Mouse (Mus musculus): ENCODE measurements around the gene Ttll5. TPM values are rescaled to one million over a fixed set of nuclear protein-coding genes. Genes with fewer than 3 reads are reported as not detected.

Gene Ttll5
- total RNA-seq, 2 experiments from 2014 or later: 47.2 to 51.8 TPM

- DNase-seq (ENCODE audit: low spot score in 2 of 2): peak; percentile 31 to 63
These were observed 176.7 kb downstream of the Ttll5 start for GRCm38 (mm10) chr12:86001120-86001655.

GRCm38 (mm10) chr12:86004627-86005026 lies 180.2 kb downstream of the Ttll5 start:
- DNase-seq (ENCODE audit: low spot score in 2 of 2): no peak

- DNase-seq (ENCODE audit: low spot score in 2 of 2): peak in 1 of 2 experiments; percentile 14
These were observed 182.9 kb downstream of the Ttll5 start for GRCm38 (mm10) chr12:86007377-86007776.

GRCm38 (mm10) chr12:86010656-86011055 lies 186.2 kb downstream of the Ttll5 start:
- DNase-seq (ENCODE audit: low spot score in 2 of 2): no peak

- DNase-seq (ENCODE audit: low spot score in 2 of 2): no peak
These were observed 187.7 kb downstream of the Ttll5 start for GRCm38 (mm10) chr12:86012195-86012594.

DNA sequence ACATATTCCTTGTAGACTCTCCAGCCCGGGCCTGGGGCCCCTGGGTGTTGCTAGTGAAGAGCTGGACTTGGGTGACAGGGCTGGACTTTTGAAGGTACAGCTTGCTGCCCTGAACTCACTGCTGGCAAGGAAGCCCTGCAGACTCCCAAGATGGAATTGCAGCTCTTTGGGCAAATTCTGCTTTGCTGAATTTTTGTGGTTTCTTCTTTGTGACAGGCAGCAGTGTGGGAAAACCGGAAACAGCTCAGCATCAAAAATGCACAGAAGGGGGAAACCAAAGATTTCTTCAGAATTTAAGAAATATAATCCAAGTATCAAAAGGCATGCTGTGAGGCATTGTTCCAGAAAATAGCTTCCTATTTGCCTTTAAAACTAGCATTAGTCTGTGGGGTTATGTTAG lies 189.7 kb downstream of the Ttll5 start:
- DNase-seq (ENCODE audit: low spot score in 2 of 2): no peak

DNA sequence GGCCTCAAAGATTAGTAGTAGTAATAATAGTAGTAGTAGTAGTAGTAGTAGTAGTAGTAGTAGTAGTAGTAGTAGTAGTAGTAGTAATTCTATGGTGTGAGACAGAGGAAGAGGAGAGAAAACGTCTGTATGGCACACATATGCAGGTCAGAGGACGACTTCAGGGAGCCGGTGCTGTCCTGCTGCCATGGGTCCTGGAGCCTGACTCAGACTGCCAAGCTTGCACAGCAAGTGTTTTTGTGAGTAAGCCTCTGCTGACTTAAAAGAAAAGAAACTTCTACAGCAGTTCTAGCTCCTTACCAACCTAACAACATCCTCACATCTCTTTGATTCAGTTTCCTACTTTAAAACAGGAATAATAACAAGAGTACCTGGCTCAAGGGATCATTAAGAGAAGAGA lies 190.2 kb downstream of the Ttll5 start:
- no peak for DNase-seq (ENCODE audit: low spot score in 2 of 2)

DNA sequence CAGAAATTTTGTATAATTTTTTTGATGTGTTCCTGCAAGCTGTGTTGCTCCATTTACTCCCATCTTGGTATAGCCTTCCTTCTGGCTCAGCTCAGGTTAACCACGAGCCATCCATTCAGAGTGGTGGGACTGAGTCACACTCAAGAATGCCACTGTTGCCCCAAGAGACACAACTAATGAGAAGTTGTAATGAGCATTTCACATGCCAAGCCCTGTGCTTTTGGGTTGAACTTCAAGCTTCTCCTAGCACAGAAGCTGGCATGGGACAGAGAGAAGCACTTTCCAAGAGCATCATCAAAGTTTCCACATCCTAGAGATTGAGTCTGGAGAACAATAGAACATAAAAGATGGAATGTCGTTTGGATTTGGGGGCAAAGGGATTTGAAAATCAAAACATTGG lies 190.7 kb downstream of the Ttll5 start:
- DNase-seq (ENCODE audit: low spot score in 2 of 2): no peak

GRCm38 (mm10) chr12:86017360-86017759 lies 192.9 kb downstream of the Ttll5 start:
- no peak for DNase-seq (ENCODE audit: low spot score in 2 of 2)

DNA sequence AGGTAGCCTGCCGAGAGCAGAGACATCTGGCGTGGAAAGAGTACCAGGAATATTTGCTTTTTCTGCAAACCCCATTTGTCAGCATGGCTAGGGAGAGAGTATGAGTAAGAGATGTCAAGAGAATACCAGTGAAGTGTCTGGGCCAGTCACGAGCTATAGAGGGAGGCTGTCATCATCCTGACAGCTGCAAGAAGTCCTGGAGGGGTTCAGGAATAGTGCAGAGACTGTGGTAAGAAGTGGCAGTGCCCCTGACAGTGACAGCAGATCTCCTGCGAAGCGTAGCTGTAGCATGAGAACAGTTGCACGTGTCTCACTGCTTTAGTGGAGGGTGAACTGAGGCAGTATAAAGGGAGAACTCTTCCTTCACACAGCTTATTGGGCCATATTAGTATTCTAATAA lies 197.1 kb downstream of the Ttll5 start:
- no peak for DNase-seq (ENCODE audit: low spot score in 2 of 2)

DNA sequence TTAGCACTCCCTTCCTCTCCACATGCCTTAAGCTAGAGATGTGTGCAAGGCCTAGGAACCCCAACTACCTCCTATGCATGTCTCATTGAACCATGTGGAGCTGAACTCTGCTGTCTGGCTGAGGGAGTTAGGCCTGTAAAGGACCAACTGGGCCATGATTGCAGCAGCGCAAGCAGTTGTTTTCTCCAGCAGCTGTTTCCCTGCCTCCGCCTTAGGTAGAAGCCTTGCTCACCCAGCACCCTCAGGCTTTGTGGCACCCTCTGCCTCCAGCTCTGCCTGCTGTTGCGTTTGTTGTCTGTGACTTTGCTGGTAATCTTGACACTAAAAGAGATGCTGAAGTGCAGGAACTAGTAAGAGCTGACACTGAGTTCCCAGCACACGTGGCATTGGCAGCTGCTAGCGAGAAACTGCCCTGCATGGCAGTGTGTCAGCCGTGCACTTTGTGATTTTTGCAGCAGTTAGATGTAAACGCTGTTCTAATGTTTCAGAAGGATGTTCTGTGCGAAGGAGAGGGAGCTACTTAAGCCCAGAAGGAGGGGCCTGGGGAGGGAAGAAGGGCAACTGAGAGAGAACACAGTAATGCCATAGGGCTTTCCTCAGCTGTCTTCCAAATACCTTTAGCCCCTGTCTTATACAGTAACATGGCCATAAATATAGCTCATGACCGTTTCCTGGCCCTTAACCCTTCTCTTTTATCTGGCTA lies 198.0 kb downstream of the Ttll5 start:
- DNase-seq (ENCODE audit: low spot score in 2 of 2): no peak

GRCm38 (mm10) chr12:86023081-86023871 lies 198.8 kb downstream of the Ttll5 start:
- no peak for DNase-seq (ENCODE audit: low spot score in 2 of 2)

GRCm38 (mm10) chr12:86024426-86024825 lies 200.0 kb downstream of the Ttll5 start:
- DNase-seq (ENCODE audit: low spot score in 2 of 2): peak in 1 of 2 experiments; percentile 27

DNA sequence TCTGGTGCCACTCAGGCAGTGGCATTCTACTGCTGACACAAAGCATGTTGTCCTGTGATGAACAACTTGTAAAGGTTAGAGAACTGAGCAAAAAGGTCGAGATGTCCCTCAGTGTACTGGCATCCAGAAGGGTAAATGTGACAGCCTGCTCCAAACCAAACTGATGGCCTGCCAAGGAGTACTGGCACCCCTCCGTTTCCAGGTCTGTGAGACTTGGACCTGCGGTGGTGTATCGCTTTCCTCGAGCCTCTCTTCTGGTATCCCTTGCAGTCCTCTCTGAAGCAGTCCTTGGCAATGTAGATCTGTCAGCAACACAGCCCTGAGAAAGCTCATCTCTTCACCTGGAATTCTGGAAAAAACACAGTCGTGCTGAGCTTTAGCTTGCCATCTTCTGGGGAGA lies 201.0 kb downstream of the Ttll5 start:
- DNase-seq (ENCODE audit: low spot score in 2 of 2): no peak

DNA sequence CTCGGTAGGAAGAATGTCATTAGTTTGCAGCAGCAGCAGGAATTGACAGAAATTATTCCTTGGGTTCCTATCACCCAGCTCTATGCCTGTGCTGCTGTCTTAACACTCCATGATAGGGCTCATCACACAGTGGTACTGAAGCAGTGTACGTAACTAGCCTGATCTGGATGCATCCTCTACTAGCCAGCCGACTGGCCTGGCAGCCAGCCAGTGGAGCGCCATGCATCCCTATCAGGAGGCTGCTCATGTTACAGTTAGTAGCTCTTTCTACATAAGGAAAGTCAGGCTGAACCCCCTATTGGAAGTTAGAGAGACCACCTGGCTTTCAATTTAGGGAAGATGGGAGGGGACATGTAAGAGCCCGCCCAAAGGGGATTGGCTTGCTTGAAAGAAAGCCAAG lies 202.5 kb downstream of the Ttll5 start:
- no peak for DNase-seq (ENCODE audit: low spot score in 2 of 2)

DNA sequence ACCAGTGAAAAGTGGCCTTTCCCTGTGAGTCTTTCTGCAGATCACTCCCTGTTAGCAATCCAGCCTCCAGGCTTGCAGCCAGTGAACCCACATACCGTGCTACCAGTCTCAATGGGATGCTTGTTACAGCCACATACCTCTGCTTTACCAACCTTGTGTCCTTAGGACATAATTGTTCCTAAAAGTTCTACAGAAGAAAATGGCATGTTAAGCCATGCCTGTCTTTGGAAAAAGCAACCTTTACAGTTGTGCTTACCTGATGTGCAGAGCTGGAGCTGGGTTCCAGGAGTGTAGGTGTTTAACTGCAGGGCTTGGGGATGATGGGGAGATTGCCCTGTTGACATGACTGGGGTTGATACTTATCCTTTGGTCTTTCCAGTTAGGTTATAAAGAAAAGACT lies 203.3 kb downstream of the Ttll5 start:
- DNase-seq (ENCODE audit: low spot score in 2 of 2): no peak

- no peak for DNase-seq (ENCODE audit: low spot score in 2 of 2)
These were observed 206.5 kb downstream of the Ttll5 start for GRCm38 (mm10) chr12:86030932-86031331.

DNA sequence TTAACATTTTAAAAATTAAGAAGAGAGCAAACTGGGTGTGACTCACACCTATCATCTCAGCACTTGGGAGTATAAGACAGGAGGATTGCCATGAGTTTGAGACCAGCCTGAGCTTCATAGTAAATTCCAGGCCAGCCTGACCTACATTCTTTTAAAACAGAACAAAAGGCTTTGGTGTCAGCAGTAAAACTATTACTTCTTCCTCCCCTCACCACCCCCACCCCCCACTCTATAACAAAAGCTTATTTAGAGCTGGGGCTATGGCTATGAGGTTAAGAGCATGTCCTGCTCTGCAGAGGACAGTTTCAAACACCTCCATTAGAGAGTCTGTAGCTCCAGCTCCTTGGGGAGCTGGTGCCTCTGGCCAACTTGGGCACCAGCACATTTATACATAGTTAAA lies 211.1 kb downstream of the Ttll5 start:
- no peak for DNase-seq (ENCODE audit: low spot score in 2 of 2)

- DNase-seq (ENCODE audit: low spot score in 2 of 2): no peak
These were observed 212.1 kb downstream of the Ttll5 start for GRCm38 (mm10) chr12:86036368-86037166.

GRCm38 (mm10) chr12:86037235-86037921 lies 212.9 kb downstream of the Ttll5 start:
- DNase-seq (ENCODE audit: low spot score in 2 of 2): no peak

GRCm38 (mm10) chr12:86039078-86039477 lies 214.6 kb downstream of the Ttll5 start:
- no peak for DNase-seq (ENCODE audit: low spot score in 2 of 2)

Data from layer of hippocampus, adult 18-20 months (tissue).